Mouse (Mus musculus) spleen, adult 12 weeks (tissue): Measurements from ENCODE around the gene Ahnak.
"Not testable (repeated sequence)": the region's sequence is repeated elsewhere in the genome, so short reads cannot be mapped to it uniquely, and the experiment has no call there.

ENCODE experiments used
- DNase-seq: peaks from one replicate; pipeline ENCODE4 v3.0.0; 2022; ENCODE audit warnings: low spot score

Gene Ahnak

DNA sequence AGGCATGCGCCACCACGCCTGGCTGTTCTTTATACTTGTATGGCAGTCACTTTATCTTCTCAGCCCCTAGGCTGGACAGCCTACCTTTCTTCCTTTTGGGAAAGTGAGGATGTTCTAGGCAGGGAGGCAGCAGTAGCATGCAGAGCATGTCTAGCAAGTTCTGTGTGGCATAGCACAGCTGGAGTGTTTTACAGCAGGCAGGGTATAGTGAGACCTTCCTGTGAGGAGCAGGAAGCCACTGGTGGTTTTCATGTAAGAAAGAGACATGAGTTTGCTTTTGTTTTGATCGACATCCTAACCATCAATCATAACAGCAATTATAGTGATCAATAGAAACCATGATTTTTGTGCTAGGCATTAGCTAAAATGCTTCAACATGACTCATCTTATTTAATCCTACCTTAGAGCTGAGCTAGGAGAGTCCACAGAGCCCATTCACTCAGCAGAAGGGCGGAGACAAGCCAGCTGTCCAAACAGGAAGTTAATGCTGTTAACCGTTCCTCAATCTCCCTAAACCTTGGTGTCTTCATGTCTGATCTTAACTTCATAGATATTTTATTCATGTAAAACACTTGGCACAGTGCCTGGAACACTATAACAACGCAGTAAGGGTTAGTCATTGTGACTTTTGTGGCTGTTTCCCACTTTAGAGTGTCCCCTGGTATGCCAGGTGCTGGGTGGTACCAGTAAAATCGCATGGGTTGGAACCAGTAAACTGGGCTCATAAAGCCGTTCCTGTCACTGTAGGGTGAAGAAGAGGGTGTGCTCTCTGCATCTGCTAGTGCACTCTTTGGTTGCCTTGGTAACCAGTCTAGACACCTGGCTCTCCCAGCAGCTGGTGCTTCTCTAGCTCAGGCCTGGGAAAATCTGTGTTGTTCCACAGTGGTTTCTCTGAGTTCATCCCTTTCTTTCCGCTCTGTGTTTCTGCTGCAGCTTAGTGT lies 76.8 kb downstream of the Ahnak start:
- no peak for DNase-seq

DNA sequence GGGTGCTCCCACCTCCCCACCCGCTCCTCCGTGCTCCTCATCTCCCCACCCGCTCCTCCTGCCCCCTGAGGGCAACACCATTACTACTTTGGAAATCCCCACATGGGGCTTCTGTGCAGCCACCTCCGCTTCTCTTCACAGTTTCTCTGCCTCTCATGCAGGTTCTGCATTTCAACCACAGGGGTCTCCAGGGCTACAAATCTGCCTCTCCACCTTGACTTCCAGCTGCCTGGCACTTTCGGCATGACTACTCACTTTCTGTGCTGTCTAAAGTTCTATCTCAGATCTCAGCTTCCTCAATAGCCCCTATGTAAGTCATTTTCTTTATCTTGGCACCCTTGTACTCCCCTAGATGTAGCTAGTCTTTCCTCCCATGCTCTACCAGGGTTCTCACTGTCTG lies 78.2 kb downstream of the Ahnak start:
- DNase-seq = no peak

DNA sequence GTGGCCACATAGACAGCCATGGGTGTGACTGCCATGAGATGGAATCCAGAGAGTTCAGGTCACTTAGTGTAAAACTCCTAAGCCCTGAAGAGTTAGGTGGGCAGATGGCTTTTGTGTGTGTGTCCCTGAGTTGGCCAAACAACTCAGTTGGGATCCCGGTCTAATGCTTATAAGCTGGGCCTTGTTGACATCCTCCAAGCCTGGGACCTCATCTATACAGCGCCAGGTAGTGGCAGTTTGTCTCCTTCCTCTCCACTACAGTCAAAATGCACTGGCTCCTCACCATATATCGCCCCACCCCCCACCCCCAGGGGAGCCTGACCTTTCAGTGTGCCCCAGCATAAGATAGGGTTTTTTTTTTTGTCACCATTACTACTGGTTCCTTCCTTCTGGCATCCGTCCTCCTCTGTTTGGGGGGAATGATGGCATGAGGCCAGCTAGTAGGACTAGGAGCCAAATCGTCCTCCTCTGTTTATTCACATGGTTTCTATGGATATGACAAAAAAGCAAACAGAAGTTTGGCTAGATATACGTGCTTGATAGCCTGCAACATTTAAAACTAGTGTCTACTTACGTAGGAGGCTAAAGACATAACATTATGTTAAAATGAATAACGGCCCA lies 80.7 kb downstream of the Ahnak start:
- no peak for DNase-seq

DNA sequence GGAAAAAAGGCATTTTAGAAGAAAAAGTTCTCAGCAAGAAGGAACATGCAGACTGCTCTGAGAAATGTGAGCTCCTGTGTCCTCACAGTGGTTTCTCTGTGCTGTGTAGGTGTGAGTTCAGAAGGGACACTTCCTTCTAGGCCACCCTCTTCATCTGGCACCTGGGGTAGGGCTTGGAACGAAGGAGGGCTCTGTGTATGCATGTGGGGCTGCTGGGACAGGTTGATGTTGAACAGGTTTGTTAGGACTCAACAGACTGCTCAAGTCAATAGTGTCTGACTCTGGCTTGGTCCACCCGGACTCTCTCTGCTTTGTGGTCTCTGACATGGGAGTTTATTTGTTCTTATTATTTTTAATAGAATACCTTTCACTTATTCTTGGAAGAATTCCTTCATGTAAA lies 81.2 kb downstream of the Ahnak start:
- DNase-seq = no peak

DNA sequence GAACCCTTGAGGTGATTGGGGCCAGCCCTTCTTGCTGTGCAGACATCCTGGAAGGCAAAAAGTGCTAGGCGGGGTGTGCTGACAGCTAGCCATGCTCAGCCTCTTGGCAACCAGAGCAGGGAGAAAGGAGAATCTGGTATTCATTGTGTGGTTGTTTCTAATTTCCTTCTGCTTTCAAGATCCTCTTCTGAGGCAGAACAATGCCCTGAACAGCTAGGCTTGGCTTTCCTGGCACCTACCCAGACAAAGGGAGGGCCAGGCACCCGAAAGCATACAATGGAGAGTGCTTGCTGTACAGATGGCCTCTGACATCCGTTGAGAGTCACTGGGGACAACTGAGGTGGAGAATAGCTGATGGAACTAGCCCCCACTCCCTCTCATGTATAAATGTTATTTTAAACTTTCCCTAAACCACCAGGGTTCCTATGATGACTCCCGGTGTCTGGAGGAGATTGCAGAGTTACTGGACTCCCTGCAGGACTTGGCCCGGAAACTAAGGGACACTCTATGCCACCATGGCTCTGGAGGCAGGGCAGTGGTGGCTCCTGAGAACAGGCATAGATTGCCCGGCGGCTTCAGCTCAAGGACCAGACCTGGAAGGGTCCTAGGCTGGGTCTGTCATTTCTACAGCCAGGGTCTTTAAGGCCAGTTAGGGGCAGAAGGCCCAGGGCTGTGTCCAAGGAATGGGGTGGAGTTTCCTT lies 82.5 kb downstream of the Ahnak start:
- no peak for DNase-seq

DNA sequence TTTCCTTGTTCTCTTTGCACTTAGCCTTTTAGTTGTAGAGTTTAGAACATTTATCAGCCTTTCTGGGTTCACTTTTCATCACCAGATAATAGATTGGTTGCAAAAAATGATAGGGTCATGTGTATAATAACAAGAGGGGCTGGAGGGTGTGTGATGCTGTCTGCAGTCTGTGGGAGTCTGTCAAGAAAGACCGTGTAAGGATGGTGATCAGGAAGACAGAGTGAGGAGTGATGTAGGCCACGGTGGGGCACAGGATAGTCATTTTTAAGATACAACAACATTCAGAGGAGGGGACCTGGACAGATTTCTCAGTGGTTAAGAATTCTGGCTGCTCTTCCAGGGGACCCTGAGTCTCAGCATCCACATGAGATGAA lies 83.1 kb downstream of the Ahnak start:
- no peak for DNase-seq

DNA sequence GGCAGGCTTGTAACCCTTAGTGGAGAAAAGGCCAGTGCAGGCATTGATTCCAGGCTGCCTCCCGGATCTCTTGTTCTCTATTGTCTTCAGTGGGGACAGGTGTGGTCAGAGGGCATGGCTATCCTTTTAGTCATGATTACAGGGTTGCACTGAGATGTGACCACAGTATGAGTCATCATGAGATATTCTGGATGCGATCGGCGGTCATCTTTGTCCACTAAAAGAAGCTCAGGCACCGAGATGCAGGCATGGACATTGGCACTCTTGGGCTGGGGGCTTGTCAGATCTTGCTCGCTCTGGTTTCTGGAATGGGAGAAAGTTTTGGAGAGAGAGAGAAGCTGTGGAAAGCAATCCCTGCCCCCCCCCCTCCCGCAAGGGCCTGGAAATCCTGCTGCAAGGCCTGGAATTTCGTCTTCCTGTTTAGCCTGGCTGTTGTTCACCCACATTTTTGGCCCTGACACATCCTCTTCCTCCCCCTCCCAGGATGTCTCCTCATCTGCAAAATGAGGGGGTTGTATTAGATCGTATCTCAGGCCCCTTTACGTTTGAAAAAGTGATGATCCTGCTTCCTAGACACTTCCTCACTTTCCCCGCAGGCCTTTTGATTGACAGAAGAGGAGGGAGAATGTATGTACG lies 84.8 kb downstream of the Ahnak start:
- DNase-seq = no peak

DNA sequence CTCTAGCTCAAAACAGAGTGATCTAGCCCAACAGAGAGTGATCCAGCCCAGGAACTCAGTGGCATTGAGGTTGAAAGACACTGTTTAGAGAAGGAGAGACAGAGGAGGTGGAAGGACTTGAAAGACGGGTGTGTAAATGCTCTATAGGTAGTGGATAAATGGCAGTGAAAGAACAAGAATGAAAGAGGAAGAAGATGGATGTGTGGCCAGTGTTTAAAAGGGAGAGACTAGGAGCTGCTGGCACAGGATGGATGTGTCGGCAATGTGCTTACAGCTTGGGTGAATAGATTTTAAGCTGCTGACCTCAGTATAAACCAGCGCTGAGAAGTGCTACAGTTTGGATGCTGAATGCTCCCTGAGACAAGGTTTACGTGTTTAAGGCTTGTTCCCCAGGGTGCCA lies 85.3 kb downstream of the Ahnak start:
- no peak for DNase-seq

DNA sequence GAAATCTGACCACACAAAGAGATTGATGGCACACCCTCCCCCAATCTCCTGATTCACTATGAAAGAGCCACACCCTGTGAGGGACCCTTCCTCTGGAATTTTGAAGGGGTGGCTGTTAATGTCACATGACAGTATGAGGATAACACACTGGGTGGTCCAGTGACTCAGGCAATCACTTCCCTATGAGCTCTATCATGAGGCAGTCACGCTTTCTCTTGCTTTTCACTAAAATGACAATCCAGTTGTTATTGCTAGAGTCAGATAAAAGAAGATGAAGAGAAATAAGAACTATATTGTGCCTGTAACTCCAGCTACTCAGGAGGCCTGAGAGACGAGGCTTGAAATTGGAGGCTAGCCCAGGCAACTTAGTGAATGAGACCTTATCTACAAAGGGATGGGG lies 86.5 kb downstream of the Ahnak start:
- no peak for DNase-seq

DNA sequence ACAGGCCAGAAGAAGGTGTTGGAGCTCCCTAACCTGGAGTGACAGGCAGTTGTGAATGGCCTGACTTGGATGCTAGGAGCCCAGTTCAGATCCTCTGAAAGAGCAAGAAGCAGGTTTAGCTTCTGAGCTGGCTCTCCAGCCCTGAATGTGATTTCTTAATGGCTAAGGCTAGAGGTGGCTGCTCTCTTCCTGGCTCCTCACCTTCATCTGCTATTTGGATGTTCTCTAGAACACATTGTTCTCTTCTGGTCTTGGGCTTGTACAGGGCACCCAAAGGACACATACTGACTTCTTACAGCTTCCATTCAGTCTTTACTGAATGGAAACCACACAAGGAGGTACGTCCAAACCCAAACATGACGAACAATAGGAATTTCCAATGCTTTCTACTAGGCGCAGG lies 87.0 kb downstream of the Ahnak start:
- DNase-seq = no peak

DNA sequence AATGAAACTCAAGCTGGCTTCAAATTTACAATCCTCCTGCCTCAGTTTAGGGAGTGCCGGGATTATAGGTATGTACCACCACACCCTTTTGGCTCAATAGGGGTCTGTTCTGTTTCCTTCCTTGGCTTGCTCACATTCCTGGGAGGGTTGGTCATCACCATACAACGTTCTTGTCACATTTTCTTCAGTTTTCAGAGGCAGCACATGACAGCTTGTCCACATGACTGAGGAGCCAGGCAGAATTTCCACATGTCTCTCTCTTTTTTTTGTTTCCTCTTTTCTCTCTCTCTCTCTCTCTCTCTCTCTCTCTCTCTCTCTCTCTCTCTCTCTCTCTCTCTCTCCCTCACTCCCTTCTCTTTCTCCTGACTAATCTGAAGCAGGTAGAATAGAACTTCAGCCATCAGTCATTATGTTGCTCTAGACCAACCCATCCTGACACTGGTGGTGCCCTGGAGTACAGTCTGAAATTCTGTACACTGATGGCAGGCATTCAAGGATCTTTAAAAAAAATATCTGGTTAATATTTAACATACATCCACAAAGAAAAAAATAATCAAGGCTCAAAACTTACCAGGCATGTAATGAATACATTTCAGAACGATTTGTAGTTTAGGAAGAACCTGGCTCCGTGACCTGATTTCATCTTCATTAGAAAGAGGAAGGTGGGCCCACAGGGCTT lies 88.0 kb downstream of the Ahnak start:
- no peak for DNase-seq

DNA sequence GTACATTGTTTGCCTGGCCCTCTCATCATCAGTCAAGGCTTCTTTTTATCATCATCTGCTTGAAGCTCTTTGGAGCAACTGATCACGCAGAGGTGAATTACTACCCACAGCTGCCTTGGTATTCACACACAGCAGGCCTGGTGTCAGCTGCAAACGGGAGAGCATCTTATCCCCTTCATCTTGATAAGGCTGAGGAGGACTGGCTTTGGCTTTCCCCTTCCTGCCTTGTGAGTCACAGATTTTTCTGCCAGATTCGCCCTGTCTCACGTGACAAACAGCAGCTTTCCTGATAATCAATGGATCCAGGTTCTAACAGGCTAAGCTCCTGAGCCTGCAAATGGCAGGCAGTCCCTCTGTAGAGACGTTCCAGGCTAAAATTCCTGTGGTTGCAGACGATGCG lies 90.8 kb downstream of the Ahnak start:
- DNase-seq = no peak

DNA sequence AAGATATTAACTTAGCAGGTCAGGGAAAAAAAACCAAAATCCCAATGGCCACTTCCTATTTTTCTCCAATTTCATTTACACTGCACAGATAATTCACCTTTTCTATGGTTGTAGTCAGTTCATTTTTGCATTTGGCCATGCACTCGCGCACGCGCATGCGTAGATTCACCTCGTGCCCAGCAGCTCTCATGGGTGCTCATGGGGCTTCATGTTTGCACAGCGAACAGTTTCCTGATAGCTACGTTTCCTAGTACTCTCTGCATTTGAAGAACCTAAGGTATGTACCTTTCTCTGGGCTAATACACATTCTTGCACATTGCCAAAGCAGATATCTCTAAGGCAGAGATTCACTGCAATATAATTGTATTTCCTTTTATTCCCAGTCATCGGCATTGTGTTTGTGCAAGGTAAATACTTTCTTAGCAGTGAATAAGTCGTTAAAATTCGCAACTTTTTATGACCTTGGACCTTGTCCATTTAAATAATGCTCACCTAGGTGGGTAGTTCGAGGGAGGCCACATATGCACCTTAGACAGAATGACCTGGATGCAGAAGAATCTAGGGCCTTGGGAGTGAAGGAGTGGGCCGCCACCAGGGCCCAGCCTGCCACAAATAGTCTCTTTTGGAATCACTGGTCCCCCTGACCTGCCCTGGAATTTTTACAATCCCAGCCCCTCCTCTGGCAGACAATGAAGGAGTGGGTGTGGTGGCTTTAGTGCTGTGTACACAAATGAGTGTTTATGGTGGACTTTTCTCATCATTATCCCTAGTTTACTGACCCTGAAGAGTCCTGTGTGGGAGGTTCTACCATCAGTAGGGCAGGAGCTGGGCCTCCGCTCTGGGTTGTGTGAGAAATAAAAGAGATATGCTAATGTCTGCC lies 92.5 kb downstream of the Ahnak start:
- no peak for DNase-seq

DNA sequence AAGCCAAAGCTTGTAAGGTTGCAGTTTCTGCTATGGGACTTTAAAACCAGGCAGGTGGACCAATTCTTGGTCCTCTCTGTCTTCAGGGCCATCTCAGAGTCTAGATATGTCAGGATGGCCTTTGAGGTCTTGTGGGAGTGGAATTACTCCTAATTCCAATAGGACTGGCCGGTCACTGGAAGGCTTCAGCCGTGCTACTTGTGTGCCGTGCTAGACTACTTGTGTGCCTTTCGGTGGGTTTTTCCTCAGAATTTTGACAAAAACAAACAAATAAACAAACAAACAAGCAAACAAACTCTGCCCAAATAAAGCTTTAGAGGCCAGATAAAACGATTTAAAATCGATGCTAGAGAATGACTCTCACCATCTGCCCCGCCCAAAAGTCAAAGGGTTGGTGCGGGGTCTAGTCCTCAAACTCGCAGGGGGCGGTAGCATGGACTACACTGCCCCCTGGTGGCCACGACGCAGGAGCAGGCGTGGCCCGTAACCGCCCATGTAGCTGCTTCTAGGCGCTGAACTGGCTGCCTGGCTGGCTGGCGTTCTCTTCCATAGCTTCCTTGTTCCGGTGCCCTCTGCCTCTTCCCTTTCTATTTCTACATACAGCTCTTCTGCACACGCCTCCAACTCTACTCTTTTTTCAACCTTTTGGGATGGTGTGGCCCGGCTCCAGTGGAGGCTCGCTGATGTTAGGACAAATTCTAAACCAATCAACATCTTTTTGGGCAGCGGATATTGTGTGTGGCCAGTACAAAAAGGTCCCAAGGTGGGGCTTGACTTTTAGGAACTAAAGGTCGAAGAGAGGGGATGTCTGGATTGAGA lies 93.3 kb downstream of the Ahnak start:
- peak; percentile 65 for DNase-seq

DNA sequence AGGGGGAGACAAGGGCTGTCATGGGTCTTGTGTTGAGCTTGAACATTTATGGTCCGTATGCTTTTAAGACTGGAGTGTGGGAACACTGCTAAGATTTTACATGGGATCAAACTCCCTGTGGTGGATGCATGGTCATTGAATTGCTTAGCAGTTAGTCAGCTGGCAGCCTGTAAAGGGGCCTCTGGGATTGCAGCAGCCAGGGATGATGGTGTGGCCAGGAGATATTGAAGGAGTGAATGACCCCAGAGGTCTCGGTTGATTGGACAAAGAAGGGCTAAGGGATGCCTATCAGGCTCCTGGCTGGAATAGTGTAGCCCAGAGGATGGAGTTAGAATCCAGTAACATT lies 93.9 kb downstream of the Ahnak start:
- no peak for DNase-seq

DNA sequence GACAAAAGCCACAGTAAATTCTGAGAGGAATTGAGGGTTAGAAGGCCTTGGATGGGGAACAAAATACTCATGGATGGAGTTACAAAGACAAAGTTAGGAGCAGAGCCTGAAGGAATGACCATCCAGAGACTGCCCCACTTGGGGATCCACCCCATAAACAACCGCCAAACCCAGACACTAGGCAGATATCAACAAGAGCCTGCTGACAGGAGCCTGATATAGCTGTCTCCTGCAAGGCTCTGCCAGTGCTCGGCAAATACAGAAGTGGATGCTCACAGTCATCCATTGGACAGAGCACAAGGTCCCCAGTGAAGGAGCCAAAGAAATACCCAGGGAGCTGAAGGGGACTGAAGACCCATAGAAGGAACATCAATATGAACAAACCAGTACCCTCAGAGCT lies 94.8 kb downstream of the Ahnak start:
- not testable (repeated sequence) for DNase-seq

DNA sequence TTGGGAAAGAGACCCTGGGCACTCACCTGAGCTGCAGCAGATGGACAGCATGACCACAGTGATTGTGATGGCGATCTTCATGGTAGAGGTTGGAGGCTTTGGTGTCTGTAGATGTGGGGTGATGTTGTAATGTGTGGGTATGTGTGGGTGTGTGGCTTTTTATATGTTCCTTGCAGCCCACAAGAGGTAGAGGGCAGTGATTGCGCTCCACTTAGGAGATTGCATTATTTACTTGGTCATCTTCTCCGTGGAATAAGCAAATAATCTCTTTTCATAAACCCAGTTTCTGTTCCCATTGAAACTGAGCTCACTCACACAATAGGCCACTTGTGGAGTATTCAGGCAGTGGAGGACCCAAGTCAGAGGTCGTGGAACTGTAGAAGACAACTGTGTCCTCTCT lies 98.7 kb downstream of the Ahnak start, which contains the start of gene Scgb1a1:
TSS of gene Scgb1a1 (minus strand) at position 138 of the 400 bp plus-strand sequence.
- DNase-seq = no peak

DNA sequence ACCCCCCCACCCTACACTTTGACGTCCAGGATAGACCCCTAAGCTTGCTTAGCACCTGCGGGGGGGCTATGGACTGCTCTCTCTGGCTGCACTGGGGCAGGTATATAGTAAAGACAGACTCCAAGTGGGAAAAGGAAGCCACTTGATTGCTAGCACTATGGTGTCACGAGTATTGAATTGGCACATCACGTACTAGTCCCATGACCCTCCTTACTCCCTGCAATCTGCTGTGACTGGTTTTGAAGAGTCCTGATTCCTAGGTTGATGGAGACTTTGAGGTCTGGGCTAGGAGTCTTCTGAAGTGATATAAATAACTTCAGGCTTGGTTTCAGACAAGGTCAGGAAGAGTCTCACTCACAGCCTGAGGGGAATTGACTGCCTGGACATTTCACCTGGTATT lies 101.1 kb downstream of the Ahnak start:
- no peak for DNase-seq

DNA sequence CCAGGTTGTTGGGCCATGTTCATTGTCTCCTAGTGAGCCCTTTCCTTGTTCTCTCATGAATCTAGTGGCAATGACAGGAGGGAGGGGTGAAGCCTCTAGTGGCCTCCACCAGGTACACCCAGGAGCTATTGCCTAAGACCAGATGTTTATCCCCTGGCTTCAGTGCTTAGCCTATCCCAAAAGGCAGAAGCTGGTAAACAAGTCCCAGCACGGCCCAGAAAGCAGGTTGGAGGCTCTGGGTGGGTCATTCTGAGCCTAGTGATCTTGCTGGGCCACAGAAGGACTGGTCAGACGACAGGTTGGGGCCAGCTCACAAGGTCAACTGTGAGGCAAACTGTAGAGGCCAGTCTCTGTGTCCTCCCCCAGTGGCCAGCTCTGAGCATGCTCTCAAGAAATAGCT lies 101.6 kb downstream of the Ahnak start:
- no peak for DNase-seq

DNA sequence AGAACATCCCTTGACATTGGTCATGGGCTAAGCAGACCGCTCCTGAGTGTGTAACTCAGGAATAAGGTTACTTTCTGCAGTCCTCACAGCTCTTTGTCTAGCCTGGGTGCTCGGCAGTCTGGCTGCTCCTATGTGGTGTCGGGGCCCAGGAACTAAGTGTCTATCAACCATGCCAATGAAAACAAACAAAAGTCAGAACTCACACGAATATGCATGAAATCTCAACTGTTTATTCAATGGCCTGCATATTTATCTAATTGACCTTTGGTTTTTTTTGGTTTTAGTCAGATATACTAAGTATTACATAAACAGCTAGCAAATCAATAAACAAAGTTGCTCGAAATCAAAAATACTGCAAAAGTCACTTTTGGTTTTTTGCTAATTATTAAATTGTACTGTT lies 106.0 kb downstream of the Ahnak start:
- DNase-seq = no peak
